Mouse (Mus musculus): ENCODE results near the gene Gm21985. TPM values are rescaled to one million over a fixed set of nuclear protein-coding genes. Genes with fewer than 3 reads are reported as not detected.

The Gm21985 gene
- total RNA-seq (2017): 2.0 TPM in 1 of 2 replicates, not detected in the other

- ATAC-seq (ENCODE audit: extremely low read depth, insufficient number of reproducible peaks, low FRiP score, poor library complexity, severe bottlenecking): peak; percentile 32; the same call in 1 of the 2 replicates
Measured at GRCm38 (mm10) chr2:112266242-112266592, at the start of gene Gm21985. Gene Gm21985, plus strand, starts transcription at chr2:112266314.

- ATAC-seq (ENCODE audit: extremely low read depth, insufficient number of reproducible peaks, low FRiP score, poor library complexity, severe bottlenecking): no peak
Measured at GRCm38 (mm10) chr2:112217614-112218013, 48.5 kb upstream of the Gm21985 start.

DNA sequence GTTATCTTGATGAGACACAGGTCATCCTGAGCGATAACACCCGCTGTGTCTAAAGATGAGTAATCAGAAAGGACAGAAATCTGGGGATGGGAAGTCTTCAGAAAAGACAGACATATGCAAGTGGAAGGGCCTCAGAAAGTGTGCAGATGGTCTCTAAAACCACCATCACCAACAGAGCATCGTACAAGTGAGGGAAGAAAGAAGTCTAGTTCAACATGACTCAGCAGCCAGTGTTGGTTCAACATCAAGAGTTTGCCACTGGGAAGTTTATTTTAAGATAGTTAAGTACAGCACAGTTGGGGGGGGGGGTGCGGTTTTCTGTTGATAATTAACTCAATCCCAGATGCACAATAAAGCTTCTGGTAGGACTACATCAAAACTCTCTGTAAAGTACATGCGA is 45.2 kb upstream of the Gm21985 start:
- no peak for ATAC-seq (ENCODE audit: extremely low read depth, insufficient number of reproducible peaks, low FRiP score, poor library complexity, severe bottlenecking)

GRCm38 (mm10) chr2:112222607-112223006 is 43.5 kb upstream of the Gm21985 start:
- ATAC-seq (ENCODE audit: extremely low read depth, insufficient number of reproducible peaks, low FRiP score, poor library complexity, severe bottlenecking): no peak

- no peak for ATAC-seq (ENCODE audit: extremely low read depth, insufficient number of reproducible peaks, low FRiP score, poor library complexity, severe bottlenecking)
Measured at GRCm38 (mm10) chr2:112224356-112224755, 41.8 kb upstream of the Gm21985 start.

DNA sequence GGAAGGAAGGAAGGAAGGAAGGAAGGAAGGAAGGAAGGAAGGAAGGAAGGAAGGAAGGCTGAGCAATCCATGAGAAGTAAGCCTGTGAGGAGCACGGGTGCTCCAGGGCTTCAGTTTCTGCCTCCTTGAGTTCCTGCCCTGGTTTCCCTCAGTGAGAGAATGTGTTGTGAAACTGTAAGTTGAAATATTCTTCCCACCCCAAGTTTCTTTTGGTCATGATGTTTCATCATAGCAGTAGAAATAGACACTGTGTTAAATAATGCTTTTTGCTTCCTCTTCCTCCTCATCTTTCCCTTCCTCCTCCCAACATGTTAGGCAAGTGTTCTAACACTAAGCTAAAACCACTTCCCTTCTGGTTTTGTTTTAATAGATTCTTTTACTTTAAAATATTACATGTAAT is 33.5 kb upstream of the Gm21985 start:
- ATAC-seq (ENCODE audit: extremely low read depth, insufficient number of reproducible peaks, low FRiP score, poor library complexity, severe bottlenecking): peak; percentile 66; the same call in 1 of the 2 replicates

DNA sequence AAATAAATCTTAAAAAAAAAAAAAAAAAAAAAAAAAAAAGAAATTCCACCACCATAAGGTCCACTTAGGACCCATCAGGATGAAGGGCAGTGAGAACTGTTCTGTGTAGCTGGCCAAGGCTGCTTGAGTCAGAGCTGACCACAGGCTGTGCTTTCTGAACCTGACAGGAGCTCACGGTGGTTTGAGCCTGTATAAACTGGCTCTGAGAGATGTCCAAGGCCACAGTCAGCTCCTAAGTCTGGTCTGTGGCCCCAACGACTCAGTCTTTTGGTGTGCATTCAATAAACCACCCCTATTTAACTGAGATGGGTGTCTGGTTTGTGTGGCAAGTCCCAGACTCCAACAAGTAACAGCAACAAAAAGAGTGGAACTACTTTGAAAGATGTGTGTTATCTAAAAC is 29.5 kb upstream of the Gm21985 start:
- ATAC-seq (ENCODE audit: extremely low read depth, insufficient number of reproducible peaks, low FRiP score, poor library complexity, severe bottlenecking): no peak

GRCm38 (mm10) chr2:112238006-112238405 is 28.1 kb upstream of the Gm21985 start:
- ATAC-seq (ENCODE audit: extremely low read depth, insufficient number of reproducible peaks, low FRiP score, poor library complexity, severe bottlenecking): no peak

DNA sequence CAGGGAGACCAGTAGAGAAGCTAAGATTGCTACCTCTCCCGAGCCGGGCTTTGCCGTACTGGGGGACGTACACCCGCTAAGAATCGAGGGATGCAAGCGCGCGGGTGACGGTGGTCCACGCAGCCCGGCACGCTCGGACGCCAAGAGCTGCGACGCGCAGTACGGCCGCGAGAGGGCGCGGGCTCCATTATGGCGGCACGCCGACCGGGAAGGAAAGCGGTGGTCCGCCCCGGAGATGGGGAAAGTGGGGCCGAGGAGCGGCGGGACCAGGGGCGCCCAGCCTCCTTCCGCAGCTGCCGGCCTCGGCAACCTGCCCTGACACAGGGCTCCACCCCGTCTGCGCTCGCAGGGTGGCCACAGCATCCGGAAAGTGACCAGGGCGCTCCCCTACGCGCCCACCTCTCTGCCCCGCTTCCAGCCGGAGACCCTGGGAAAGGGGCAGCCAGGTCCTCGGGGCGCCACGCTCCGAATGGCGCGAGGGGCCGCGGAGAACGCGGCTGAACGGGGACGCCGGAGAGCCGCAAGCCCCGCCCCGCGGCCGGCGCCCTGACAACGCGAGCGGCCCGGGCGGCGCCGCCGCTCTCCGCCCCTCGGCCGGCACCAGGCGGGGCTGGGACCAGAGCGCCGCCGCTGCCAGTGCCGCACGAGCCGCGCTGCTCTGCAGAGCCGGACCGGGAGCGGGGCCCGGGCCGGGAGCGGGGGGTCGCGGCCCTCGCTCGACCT is 26.7 kb upstream of the Gm21985 start, which contains the start of gene Lpcat4:
Gene Lpcat4, plus strand, starts transcription at position 257 of the 723 bp plus-strand sequence.
- ATAC-seq (ENCODE audit: extremely low read depth, insufficient number of reproducible peaks, low FRiP score, poor library complexity, severe bottlenecking): peak; percentile 71

GRCm38 (mm10) chr2:112239935-112240721 is 26.0 kb upstream of the Gm21985 start:
- ATAC-seq (ENCODE audit: extremely low read depth, insufficient number of reproducible peaks, low FRiP score, poor library complexity, severe bottlenecking): peak; percentile 68

GRCm38 (mm10) chr2:112241787-112242186 is 24.3 kb upstream of the Gm21985 start:
- no peak for ATAC-seq (ENCODE audit: extremely low read depth, insufficient number of reproducible peaks, low FRiP score, poor library complexity, severe bottlenecking)

GRCm38 (mm10) chr2:112245307-112245706 is 20.8 kb upstream of the Gm21985 start:
- no peak for ATAC-seq (ENCODE audit: extremely low read depth, insufficient number of reproducible peaks, low FRiP score, poor library complexity, severe bottlenecking)

DNA sequence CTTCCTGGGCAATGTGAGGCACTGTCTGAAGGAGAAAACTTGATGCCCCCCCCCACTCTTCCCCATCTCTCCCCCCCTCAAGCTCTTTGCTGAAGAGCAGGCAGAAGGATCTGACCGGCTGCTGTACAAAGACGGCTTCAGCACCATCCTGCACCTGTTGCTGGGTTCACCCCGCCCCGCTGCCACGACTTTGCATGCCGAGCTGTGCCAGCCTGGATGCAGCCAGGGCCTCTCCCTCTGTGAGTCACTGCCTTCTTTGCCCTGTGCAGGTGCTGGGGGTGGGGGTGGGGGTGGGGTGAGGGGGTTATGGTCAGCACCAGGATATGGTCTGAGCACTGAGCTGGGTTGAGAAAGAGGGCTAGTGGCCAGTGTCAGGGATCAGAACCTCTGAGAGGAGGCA is 19.9 kb upstream of the Gm21985 start:
- ATAC-seq (ENCODE audit: extremely low read depth, insufficient number of reproducible peaks, low FRiP score, poor library complexity, severe bottlenecking): no peak

- no peak for ATAC-seq (ENCODE audit: extremely low read depth, insufficient number of reproducible peaks, low FRiP score, poor library complexity, severe bottlenecking)
Measured at GRCm38 (mm10) chr2:112247323-112247722, 18.8 kb upstream of the Gm21985 start.

DNA sequence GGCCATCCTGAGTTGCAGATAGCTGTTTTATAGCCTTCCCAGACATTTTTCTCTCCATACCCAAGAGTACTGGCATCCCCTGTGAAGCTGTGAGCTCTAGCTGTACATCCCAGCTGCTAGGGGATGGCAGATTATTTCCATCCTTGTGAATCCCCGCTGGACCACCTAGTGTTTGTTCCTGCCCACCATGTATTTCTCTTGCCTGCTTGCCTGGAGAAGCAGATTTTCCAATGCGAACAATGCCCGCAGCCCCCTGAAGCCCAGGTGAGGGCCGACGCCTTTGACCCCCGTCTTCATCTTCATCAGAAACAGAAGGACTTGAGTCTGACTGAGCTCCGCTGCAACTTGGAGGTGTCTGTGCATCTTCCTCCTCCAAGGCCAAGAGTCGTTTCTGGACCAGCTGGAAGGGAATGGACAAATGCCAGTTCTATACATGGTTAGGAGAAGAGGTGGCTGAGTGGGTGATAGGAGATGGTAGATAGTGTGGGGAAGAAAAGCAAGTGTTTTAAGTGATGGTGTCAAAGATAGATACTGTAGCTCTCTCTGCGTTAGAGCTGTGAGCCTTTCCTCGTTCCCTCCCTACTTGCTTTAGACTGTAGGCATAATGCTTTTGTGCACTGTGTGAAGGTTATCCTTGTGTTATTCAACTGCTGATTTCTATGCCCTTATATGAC is 16.2 kb upstream of the Gm21985 start:
- no peak for ATAC-seq (ENCODE audit: extremely low read depth, insufficient number of reproducible peaks, low FRiP score, poor library complexity, severe bottlenecking)

- ATAC-seq (ENCODE audit: extremely low read depth, insufficient number of reproducible peaks, low FRiP score, poor library complexity, severe bottlenecking): peak; percentile 47; the same call in 1 of the 2 replicates
Measured at GRCm38 (mm10) chr2:112254675-112255515, 11.2 kb upstream of the Gm21985 start.

GRCm38 (mm10) chr2:112259241-112259962 is 6.7 kb upstream of the Gm21985 start, which contains the start of gene Nutm1:
Gene Nutm1, minus strand, starts transcription at chr2:112259291.
- ATAC-seq (ENCODE audit: extremely low read depth, insufficient number of reproducible peaks, low FRiP score, poor library complexity, severe bottlenecking): no peak

Data from neutrophil, adult 5-6 weeks (primary cell).